Mouse (Mus musculus): Measurements from ENCODE around the gene Cpm.

The Cpm gene

DNA sequence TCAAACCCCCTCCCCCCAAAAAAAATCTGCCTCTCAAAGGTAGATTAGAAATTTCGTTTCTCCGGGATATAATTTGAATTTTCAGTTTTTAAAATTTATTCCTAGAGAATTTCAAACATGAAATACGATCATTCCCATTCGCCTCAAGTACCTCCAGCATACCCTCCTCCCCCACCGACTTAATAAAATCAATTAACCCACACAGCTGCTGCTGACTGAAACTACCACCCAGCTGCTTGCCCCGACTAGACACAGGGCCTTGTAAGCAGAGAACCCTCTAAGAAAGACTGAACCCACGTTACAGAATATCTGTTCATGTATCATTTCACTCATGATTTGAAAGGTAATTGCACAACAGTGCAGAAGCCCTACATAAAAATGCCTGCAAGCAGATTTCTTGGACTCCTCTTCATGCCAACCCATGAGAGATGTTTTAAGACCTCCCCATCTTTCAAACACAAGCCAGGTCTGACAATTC, 16.2 kb downstream of the Cpm start:
- no peak for DNase-seq (ENCODE audit: extremely low spot score, low spot score)

DNA sequence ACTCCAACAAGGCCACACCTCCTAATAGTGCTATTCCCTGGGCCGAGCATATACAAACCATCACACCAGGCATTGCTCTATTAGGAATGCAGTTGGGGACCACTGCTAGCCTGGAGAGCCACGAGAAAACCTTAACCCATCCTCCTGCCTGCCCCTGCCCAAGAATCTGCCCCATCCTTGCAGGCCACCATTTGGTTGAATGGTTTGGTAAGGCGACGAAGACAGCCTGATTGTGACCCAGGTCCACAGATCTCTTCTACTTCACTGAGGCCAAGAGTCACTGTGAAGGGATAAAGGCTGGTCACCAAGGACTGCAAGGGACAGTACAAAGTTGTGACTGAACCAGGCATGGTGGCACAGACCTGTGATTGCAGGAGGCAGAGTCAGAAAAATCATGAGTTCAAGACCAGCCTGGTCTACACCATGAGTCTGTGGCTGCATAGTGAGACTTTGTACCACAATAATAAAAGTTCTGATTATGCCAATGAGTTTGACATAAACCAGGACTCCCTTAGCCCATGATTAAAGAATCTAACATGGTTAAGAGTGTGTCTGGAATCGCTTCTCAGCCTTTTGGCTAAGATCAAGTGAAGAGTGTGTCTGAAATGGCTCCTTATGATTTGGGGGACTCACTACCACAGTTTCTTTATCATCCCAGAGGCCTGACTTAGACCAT, 17.3 kb downstream of the Cpm start:
- no peak for DNase-seq (ENCODE audit: extremely low spot score, low spot score)

DNA sequence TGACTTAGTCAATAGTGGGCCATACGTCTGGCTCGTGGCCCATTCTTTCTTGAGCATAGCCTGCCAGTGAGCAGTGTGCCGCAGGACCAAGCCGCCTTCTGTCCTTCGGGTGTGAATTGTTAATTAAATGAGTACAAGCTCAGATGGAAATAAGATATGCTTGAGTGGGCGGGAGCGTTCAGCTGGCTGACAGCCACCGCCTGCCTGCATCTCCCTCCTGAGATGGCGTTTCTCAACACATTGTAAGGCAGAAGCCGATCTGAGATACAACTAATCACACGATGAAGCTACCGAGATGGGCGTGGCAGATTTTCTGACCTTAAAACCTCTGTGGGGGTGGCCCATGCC, 17.8 kb downstream of the Cpm start:
- no peak for DNase-seq (ENCODE audit: extremely low spot score, low spot score)

DNA sequence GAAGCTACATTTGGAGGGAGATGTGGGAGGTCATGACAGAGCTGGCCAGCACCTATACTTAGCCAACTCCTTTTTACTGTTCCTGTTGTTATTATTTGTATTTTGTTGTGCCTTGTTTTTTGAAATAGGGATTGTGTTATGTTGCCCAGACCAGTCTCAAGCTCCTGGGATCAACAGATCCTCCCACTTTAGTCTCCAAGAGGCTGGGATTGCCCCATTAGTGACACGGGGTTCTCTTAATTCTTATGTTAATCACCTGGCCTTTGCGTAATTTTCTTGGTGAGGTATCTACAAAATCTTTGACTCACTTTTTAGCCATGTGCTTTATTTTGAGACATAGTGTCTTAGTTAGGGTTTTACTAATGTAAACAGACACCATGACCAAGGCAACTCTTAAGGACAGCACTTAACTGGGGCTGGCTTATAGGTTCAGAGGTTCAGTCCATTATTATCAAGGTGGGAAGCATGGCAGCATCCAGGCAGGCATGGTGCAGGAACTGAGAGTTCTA, 18.7 kb downstream of the Cpm start:
- DNase-seq (ENCODE audit: extremely low spot score, low spot score), result no peak

DNA sequence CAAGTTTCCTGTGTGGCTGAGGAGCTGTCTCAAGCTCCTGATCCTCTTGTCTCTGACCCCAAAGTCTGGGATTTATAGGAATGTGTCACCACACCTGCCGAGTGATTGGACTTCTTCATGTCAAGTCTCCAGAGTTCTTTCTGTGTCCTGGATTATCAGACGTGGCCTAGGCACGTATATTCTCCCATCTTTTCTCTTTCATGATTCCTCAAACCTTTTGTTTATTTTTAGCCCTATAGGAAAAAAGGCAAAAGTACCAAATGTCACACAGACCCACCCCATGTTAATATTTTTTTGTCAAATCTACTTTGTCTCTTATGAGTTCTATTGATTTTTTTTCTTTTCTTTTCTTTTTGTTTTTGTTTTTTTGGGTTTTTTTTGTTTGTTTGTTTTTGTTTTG, 19.3 kb downstream of the Cpm start:
- DNase-seq (ENCODE audit: extremely low spot score, low spot score), result no peak

DNA sequence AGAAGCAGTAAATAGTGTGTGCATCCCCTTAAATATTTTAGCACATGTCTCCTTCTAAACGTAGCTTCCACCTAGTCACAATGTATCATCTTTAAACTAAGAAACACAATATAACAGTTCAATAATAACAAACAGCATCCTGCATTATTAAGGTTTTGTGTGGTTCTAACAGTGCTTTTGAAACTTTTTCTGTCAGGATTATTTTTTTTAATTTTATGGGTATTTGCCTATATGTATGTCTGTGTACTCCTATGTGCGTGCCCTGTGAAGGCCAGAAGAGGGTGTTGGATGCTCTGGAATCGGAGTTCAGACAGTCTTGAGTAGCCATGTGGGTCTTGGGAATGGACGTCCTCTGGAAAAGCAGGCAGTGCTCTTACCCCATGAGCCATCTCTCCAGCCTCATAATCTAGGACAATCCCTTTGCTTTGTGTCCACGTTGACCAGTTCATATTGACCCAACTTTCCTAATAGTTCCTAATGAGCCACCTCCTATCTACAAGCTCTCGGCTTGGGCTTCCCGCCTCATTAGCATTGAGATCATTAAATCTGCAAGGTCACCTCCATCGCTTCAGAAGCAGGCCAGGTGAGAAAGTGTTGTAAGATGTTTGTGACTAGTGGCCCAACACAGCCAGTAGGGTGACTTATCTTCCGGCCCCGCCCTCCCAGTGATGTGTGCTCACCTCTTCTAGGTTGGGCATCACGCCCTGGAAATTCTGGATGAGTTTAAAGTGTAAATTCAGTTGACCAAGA, 20.2 kb downstream of the Cpm start:
- DNase-seq (ENCODE audit: extremely low spot score, low spot score), result no peak

DNA sequence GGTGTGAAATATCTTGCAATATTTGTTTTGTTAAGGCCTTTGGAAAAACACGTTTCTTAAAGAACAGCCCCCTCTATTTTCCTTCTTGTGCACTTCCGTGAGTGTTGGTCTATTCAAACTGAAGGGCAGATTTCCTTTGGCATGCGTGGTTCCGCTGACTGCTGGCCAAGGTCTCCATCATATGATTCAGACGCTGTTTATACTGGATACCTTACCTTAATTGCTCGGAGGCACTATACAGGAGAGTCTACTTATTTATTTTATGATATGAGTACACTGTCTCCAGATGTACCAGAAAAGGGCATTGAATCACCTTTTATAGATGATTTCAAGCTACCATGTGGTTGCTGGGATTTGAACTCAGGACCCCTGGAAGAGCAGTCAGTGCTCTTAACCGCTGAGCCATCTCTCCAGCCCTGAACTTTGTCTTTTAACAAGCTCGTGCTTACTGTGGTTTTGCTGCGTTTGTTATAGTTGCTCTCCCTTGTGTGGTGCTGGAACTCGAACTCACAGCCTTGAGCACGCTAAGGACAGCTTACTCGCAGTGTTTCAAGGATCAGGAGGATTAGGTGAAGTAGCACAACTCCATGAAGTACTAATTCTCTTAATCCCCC, 20.8 kb downstream of the Cpm start:
- no peak for DNase-seq (ENCODE audit: extremely low spot score, low spot score)

DNA sequence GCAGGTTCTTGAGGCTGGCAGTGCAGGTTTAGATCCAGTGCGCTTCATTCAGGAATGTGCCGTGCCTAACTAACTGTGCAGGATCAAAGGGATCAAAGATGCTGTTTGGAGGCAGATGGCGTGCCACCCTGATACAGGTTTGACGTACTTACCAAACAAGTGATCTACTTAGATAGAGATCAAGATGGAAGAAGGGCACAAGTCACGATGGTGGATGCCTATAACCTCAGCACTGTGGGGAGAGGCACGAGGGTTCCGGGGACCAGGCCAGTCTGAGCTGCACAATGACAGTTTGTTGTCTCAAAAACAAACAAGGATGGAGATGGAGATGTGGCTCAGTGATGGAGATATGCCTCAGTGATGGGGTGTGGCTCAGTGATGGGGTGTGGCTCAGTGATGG, 21.4 kb downstream of the Cpm start:
- DNase-seq (ENCODE audit: extremely low spot score, low spot score), result no peak

DNA sequence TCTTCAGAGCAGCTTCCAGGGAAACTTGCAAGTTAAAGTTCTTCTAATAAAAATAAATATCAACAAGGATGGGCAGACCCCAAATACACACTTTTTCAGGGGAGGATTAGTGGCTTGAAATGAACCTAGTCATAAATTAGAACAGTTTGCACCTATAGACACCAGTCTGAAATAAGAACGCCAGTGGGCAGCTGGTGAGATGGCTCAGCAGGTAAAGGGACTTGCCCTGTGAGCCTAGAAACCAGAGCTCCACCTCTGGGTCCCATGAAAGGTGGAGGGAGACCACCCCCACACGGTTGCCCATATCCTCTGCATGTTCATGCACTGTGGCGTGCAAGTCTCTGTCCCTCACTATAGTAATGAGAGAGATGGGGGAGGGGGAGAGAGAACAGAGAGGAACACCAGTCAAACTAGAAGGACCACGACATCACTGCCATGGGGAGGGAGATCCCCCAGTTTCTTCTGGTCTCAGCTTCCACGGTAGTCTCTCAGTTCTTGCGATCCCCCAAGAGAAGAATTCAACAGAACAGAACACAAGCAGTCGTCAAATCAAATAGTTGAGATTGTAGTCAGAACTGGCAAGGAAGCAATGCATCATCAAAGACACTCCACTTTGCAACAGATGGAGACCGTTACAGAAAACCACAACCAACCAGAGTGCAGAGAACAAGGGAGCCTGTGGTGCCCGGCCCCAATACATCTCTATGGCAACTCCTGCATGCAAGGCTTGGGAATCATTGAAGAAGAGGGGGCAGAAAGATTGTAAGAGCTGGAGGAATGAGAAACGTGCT, 22.5 kb downstream of the Cpm start:
- no peak for DNase-seq (ENCODE audit: extremely low spot score, low spot score)

DNA sequence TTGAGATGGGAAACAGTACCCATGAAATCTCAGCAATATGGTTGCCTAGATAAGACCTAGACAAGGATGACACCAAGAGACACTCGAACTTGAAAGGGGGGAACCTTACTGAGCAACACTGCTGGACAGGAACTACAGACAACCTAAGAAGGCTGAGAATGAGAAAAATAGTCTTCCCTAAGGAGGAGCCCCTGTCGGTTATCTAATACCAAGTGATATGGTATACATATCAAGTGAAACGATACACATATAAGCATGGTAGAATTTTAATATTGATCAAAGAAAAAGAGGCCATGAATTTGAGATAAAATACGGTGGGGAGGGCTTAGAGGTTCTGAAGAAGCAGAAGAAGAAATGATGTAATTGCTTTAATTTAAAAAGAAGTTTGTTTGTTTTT, 23.1 kb downstream of the Cpm start:
- DNase-seq (ENCODE audit: extremely low spot score, low spot score), result no peak

DNA sequence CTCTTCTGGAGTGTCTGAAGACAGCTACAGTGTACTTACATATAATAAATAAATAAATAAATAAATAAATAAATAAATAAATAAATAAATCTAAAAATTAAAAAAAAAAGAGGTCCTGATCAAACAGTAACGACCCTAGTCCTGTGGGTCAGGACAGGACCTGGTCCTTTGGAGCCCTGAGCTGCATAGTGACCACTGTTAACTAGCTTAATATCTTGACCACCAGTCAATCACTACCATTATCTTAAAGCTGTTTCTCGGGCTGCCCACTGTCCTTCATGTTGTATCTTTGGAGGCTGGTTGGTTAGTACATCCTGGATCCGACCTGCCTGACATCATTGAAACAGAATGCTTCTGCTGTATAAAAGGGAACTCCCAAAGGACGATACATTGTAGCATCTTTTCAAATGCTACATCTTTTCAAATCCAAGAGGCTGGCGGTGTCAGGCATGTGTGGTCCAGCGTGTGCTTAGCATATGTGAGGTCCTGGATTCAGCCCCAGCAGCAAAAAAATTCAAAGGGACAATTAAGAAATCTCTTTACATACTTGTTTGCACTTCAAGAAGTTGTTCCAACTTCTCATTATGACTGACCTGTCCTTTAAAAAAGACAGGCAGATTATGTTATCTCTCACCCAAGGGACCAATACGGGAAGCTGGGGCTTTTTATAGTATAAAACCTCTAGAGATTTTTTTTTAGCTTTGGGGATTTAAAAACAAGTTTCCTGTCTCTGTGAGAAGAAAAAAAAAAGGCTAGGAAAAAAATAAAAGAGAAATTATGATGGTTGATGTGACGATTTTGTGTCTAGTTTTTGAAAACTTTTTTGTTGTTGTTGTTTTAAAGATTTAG, 23.9 kb downstream of the Cpm start:
- DNase-seq (ENCODE audit: extremely low spot score, low spot score), result no peak

DNA sequence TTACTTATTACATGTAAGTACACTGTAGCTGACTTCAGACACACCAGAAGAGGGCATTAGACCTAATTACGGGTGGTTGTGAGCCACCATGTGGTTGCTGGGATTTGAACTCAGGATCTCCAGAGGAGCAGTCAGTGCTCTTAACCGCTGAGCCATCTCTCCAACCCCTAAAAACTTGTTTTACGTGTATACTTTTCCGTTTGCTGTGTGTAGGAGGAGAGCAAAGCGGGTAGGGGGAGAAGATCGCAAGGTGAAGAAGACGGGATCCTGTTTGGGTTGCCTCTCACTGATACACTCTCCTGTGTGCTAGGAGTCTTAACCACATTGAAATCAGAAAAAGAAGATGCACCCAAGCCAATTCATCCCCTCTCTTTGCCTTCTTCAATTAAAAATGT, 24.5 kb downstream of the Cpm start:
- no peak for DNase-seq (ENCODE audit: extremely low spot score, low spot score)

DNA sequence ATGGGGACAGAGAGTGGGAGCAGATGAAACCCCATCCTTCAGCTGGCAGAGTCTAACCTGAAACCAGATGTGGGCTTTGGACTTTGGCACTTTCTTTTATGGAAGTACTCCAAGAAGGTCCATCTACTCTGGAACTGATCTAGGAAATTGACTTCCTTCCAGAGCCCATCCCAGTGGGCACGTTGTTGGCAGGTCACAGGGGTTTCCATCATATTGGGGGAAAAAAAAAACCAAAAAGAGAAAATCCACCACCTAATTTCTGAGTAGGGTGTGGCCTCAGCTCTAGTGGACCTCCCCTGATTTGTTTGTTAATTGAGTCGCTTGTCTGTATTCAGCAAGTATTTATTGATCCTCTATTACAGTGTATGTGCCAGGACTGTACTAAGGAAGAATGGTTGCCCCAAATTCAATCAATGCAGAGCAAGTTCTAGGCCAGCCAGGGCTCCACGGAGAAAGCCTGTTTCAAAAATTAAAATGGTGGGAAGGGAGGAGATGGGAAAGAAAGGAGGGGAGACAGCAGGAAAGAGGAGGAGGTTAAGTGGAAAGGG, 25.4 kb downstream of the Cpm start:
- DNase-seq (ENCODE audit: extremely low spot score, low spot score), result no peak

DNA sequence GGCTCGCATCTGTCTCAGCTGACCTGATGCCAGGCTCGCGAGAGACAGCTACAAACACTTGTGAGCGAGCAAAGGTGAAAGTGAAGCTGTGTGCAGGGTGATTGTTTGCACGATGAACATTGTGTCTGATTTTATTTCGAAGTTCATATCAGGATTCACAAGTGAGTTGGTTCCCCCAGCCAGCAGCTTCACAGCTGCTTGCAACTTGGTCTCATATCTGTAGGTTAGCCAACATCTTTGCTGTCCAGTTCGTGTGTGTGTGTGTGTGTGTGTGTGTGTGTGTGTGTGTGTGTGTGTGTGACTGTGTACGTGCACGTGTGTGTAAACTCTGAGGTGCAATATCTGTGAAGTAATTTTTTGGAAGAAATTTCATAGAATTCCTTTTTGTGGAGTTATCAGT, 26.2 kb downstream of the Cpm start:
- no peak for DNase-seq (ENCODE audit: extremely low spot score, low spot score)

DNA sequence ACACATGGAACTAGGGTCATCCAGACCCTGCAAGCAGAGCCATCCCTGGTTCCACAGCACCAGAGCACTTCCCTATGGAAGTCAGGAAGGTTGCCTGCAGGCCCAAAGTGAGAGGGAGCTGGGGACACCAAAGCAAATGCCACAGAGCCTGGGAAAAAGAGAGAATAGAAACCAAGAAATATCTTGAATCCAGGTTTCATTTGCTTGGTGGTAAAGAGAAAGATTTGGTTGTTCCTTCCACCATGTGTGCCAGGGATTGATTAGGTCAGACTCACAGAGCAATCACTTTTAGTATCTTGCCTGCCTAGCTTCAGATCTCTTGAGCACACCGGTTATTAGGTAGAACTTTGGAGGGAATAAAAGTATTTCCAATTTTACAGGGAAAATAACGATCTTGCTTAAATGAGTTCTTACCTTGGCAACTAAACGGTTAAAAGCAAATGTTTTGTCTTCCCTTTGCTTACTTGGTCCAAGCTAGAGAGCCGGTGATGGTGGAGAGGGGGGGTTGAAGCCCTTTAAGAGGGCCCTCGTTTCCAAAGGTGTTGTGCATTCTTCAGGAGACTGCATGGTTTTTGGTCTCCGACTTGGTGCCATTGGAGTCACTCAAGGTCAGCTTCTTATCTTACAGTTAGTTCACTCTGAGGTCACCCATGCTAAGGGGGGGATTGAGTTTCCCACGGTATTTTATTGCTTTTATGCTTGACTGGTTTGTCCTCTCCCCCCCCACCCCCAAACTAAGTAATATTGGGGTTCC, 26.8 kb downstream of the Cpm start:
- DNase-seq (ENCODE audit: extremely low spot score, low spot score), result no peak

DNA sequence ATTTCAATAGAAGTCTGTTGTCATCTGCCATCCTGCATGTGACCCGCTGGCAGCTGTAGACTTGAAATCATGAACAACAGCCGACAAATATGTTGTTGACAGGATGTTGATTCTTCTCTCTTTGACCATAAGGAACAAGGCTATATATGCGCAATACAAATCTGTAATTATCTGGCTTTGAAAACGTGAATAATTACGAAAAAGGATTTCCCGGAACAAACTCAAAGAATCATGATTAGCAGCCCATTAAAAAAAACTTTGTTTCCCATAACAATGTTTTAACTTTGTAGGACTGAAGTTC, 27.3 kb downstream of the Cpm start:
- no peak for DNase-seq (ENCODE audit: extremely low spot score, low spot score)

DNA sequence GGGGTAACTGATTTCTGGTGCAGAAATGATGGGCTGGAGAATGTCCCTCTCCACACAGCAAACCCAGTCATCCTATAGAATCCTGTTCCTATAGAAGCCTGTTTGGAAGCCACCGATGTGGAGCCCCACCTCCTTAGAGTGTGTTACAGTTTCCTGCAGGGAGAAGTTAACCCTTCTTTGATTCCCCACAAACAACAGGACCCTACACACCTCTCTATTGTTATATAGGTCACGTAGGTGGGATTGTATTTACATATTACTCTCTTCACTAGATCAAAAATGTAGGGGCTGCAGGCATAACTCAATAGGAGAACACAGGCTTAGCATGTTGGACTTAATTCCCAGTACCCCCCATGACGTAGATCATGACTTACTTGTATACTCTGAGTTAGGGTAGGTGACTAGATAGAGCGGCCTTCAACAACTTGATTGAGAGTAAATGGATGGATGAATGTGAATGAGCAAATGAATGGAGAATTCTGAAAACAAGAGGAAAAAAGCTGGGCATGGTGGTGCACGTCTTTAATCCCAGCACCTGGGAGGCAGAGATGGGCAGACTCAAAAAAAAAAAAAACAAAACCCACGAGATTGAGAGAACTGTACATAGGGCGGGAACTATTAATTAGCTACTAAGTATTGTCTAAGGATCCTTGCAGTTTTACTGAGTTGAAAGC, 27.8 kb downstream of the Cpm start:
- DNase-seq (ENCODE audit: extremely low spot score, low spot score), result no peak

DNA sequence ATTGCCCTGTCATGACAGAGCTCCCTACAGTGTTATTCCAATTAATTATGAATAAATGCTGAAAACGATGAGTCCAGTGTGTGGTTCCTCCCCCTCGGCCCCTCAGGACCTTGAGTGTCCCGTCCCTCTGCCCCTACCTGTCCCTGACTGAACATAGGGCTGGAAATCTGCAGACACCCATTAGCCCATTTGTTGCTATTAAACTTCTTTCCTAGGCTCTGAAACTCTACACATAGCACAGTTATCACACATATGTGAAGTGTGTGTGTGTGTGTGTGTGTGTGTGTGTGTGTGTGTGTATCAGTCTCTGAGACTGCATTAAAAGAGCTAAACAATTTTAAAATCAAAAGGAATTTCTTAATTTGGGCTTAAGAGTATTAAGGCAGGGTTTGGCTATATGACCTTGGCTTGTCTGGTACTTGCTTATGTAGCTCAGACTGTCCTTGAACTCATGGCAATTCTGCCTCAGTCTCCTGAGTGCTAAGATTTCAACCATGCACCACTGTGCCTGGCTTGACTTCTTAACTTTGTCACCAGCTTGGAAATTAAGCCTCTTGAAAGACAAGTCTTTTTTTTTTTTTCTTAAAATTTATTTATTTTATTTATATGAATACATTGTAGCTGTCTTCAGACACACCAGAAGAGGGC, 28.5 kb downstream of the Cpm start:
- no peak for DNase-seq (ENCODE audit: extremely low spot score, low spot score)
